Mouse (Mus musculus) testis, postnatal 10 days (tissue): Measurements from ENCODE around the gene Cd3eap.

Experiments
- DNase-seq: peaks from one replicate; pipeline ENCODE4 v3.0.0; 2021; ENCODE audit warnings: low spot score

Cd3eap gene

DNA sequence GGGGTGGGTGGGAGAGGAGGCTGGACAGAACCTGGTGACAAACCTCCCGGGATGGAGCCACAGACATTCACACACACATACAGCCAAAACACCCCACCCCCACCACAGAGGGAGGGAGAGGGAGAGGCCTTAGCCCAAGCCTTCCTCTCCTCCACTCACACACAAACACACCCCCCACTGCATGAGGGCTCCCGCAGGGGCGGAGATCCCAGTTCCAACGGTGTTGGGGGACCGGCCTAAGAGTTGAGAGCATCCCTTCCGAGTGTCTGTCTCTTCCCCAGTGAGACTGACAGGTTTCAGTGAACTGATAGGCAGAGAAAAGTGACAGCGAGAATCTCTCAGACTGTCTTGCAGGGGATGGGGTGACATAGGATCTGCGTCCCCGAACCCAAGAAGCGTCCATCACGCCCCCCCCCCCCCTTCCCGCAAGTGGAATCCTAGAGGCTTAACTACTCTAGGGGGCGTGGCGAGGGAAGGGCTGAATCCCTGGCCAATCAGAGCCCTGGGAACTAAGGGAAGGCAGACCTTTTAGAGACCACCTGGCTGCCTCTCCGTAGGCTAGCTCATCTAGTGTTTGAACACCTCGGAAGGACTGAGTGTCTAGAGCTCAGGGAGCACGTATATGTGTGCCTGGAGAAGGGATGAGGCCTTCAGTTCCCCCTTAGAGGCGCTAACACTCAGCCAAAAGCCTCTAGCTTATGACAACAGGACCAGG is 51.4 kb downstream of the Cd3eap start:
- peak; percentile 87 for DNase-seq

DNA sequence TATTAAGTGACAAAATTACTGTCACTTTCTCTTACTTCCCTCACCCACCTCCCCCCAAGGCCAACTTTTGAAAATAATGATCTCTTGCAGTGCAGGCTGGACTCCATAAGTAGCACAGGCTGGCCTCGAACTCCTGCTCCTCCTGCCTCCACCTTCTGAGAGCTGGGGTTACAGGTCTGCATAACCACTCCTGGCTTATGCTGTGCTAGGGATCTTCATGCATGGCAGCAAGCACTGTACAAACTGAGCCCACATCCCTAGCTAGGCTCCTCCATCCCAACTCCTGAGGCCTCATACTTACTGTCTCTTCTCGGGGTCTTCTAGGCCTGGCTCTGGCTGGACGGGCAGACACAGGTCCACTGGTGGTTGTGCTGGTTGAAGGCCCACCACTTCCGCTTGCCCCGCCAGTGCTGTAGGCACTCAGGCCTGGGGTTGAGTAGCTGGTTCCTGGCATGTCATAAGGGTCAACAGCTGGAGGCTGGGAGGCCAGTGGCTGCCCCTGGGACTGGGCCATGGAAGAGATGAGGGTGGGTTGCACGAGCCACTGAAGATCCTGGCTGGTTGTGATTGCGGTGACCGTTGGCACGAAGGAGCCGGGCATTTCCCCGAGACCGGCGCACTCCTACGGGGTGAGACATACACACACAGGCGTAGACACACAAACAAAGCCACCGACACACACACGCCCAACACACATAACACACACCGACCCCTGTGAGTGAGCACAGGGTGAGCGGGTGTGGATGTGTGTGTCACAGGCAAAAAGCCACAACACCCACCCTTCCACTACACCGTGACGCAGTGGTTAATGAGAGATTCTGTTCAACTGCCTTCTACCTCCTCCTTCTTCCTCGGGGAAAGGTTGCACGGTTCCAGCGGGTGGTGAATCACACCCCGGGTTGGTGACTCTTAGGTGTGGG is 52.2 kb downstream of the Cd3eap start:
- no peak for DNase-seq
